Mouse (Mus musculus) embryo, embryonic 10 days (tissue): ENCODE measurements around the gene Mybl2.

ENCODE experiments used
- DNase-seq: peaks from one replicate; pipeline ENCODE4 v3.0.0-alpha.2; 2015; ENCODE audit warnings: low spot score

Mybl2 gene

GRCm38 (mm10) chr2:163073023-163073757 lies 18.7 kb downstream of the Mybl2 start:
- DNase-seq = no peak

GRCm38 (mm10) chr2:163074006-163074405 lies 19.5 kb downstream of the Mybl2 start:
- no peak for DNase-seq

- DNase-seq = no peak
Measured at GRCm38 (mm10) chr2:163074808-163075207, 20.3 kb downstream of the Mybl2 start.

- no peak for DNase-seq
Measured at GRCm38 (mm10) chr2:163075234-163075633, 20.7 kb downstream of the Mybl2 start.

GRCm38 (mm10) chr2:163079041-163079440 lies 24.6 kb downstream of the Mybl2 start:
- no peak for DNase-seq

GRCm38 (mm10) chr2:163082591-163082990 lies 28.1 kb downstream of the Mybl2 start:
- no peak for DNase-seq

GRCm38 (mm10) chr2:163084519-163084918 lies 30.0 kb downstream of the Mybl2 start:
- no peak for DNase-seq

- no peak for DNase-seq
Measured at GRCm38 (mm10) chr2:163085047-163085446, 30.6 kb downstream of the Mybl2 start.

GRCm38 (mm10) chr2:163086561-163086960 lies 32.1 kb downstream of the Mybl2 start:
- DNase-seq = no peak

GRCm38 (mm10) chr2:163087728-163088127 lies 33.2 kb downstream of the Mybl2 start, which contains the start of gene Gtsf1l:
TSS of gene Gtsf1l (minus strand) at chr2:163087855.
- DNase-seq = no peak

- DNase-seq = peak; percentile 59
Measured at GRCm38 (mm10) chr2:163089475-163090123, 35.1 kb downstream of the Mybl2 start.

GRCm38 (mm10) chr2:163094909-163095308 lies 40.4 kb downstream of the Mybl2 start:
- DNase-seq = no peak

GRCm38 (mm10) chr2:163095784-163096183 lies 41.3 kb downstream of the Mybl2 start:
- DNase-seq = no peak

GRCm38 (mm10) chr2:163099919-163100318 lies 45.4 kb downstream of the Mybl2 start:
- no peak for DNase-seq

GRCm38 (mm10) chr2:163100551-163100950 lies 46.1 kb downstream of the Mybl2 start:
- no peak for DNase-seq

GRCm38 (mm10) chr2:163101646-163102203 lies 47.2 kb downstream of the Mybl2 start:
- DNase-seq = peak; percentile 84

GRCm38 (mm10) chr2:163102216-163102615 lies 47.7 kb downstream of the Mybl2 start:
- DNase-seq = no peak

- DNase-seq = no peak
Measured at GRCm38 (mm10) chr2:163102900-163103653, 48.6 kb downstream of the Mybl2 start.

- DNase-seq = no peak
Measured at GRCm38 (mm10) chr2:163104086-163104770, 49.7 kb downstream of the Mybl2 start.

- DNase-seq = peak; percentile 72
Measured at GRCm38 (mm10) chr2:163108385-163108784, 53.9 kb downstream of the Mybl2 start.

- DNase-seq = no peak
Measured at GRCm38 (mm10) chr2:163110706-163111105, 56.2 kb downstream of the Mybl2 start.
